Mouse (Mus musculus) testis, adult 2 months (tissue): Measurements from ENCODE around the gene Myh4. TPM values are rescaled to one million over a fixed set of nuclear protein-coding genes. Genes with fewer than 3 reads are reported as not detected.

Source experiments
- H3K27ac ChIP-seq: fragments of 200-500 bp; 2 replicates; pipeline ENCODE4 v1.5.1; 2012; ENCODE audit warnings: low read depth, low read length; ENCODE audit not compliant: control insufficient read depth, insufficient read depth
- H3K27me3 ChIP-seq: fragments of 200-500 bp; 2 replicates; pipeline ENCODE4 v1.6.1; 2012; ENCODE audit warnings: mild to moderate bottlenecking, low read length, moderate library complexity; ENCODE audit not compliant: control insufficient read depth, insufficient read depth
- H3K36me3 ChIP-seq: fragments of 200-500 bp; 2 replicates; pipeline ENCODE4 v1.6.1; 2012; ENCODE audit warnings: mild to moderate bottlenecking, low read length; ENCODE audit not compliant: control insufficient read depth, insufficient read depth
- H3K4me1 ChIP-seq: fragments of 200-500 bp; 2 replicates; pipeline ENCODE4 v1.6.1; 2012; ENCODE audit warnings: low read length; ENCODE audit not compliant: control insufficient read depth, insufficient read depth
- H3K4me3 ChIP-seq: fragments of 200-500 bp; 2 replicates; pipeline ENCODE4 v1.5.1; 2012; ENCODE audit warnings: low read depth, mild to moderate bottlenecking, low read length, moderate library complexity, mixed read lengths; ENCODE audit not compliant: control insufficient read depth
- CTCF ChIP-seq: fragments of 200-500 bp; IDR thresholded peaks from 2 replicates; pipeline ENCODE4 v1.5.1; 2012; ENCODE audit warnings: low read depth, mild to moderate bottlenecking, inconsistent platforms, low read length, moderate library complexity; ENCODE audit not compliant: control insufficient read depth, insufficient read depth, insufficient replicate concordance
- POLR2A ChIP-seq: fragments of 200-500 bp; IDR thresholded peaks from 2 replicates; pipeline ENCODE4 v1.6.1; 2012; ENCODE audit warnings: low read depth, mild to moderate bottlenecking, inconsistent platforms, low read length, moderate library complexity; ENCODE audit not compliant: control insufficient read depth
- polyA plus RNA-seq: library from polyadenylated mRNA; depleted of rRNA; stranded (reverse); fragments of >200 nt; gene quantifications from 2 replicates; pipeline ENCODE4 v1.2.3, GENCODE M21; 2012

Gene Myh4
- polyA plus RNA-seq, 1 experiment: 0.02 TPM

DNA sequence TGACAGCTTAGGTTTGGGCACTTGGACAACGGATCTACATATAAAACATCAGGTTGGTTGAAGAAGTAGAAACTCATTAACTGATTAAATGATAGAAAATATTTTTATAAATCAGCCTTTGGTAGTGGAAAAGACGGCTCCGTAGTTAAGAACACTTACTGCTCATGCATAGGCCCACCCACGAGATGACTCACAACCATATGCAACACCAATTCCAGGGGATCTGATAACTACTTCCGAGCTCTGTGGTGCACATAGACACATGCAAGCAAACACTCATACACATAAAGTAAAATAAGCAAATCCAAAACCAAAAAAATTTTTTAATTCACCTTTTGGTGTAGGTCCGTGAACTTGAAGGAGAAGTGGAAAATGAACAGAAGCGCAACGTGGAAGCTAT, 16.0 kb upstream of the Myh4 start:
- H3K36me3 ChIP-seq: no peaks in the 10 kb centered on the region
- no peaks in the 10 kb centered on the region for H3K27me3 ChIP-seq
- no peaks in the 10 kb centered on the region for H3K4me1 ChIP-seq
- TF ChIP-seq CTCF: no peak
- no peak for TF ChIP-seq POLR2A
- H3K27ac ChIP-seq: no peak overlapping the region
- H3K4me3 ChIP-seq: no peak overlapping the region

DNA sequence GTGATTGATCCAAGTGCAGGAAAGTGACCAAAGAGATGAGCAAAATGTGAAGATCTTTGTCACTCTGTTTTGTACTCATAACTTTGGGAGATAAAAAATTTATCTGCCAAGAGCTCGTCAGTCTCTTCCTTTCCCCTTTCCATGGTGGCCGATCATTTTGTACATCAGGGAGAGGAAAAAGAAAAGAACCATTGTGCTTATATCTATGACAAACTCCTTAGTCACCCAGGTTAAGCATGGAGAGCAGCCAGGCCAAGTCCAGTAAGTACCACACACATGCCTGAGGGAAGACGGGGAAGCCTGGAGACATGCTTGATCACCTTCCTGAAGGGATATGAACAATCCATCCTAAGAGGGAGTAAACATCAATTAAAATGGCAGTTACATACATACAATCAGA, 13.4 kb upstream of the Myh4 start:
- TF ChIP-seq CTCF (no peak), POLR2A (no peak)
- H3K4me3 ChIP-seq: no peak overlapping the region
- H3K4me1 ChIP-seq: no peaks in the 10 kb centered on the region
- no peak overlapping the region for H3K27ac ChIP-seq
- no peaks in the 10 kb centered on the region for H3K36me3 ChIP-seq
- H3K27me3 ChIP-seq: no peaks in the 10 kb centered on the region

DNA sequence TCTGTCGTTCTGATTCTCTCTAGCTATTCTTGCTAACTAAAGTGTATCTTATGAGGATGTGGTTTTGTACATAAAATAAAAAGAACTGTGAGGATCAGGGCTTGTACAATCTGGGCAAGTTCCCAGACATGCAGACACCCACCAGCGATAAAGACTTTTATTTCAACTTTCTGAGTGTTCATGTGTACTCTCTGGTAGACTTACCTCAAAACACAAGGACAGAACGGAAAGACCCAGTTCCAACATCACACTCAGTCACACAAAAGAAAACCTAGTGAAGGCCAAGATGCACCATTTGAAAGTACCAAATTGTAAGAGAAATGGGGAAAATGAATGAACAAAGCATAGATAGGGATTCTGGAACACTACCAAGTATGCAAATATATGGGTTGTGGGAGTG, 9.1 kb upstream of the Myh4 start:
- Histone ChIP-seq H3K4me3 (no peak overlapping the region), H3K27ac (no peak overlapping the region), H3K36me3 (no peaks in the 10 kb centered on the region), H3K27me3 (no peaks in the 10 kb centered on the region), H3K4me1 (no peaks in the 10 kb centered on the region)
- no peak for TF ChIP-seq CTCF
- no peak for TF ChIP-seq POLR2A

DNA sequence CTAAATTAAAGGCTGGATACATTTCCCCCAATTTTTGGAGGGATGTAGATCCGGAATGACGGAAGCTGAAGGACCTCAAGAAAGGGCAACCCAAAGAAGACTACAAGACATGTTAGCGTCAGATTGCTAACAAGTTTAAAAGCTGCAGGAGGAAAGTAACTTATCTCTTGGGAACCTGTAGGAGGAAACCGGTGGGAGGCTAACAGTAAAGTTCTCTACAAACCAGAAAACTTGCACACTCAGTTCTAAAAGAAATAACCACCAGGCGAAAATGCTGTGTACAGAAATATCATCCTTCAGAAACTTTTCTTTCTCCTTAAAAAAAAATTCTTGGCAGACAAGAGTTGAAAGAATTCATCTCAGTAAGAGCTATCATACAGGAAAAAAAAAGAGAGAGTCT, 8.7 kb upstream of the Myh4 start:
- Histone ChIP-seq H3K4me3 (no peak overlapping the region), H3K27me3 (no peaks in the 10 kb centered on the region), H3K4me1 (no peaks in the 10 kb centered on the region), H3K36me3 (no peaks in the 10 kb centered on the region), H3K27ac (no peak overlapping the region)
- TF ChIP-seq POLR2A (no peak), CTCF (no peak)

DNA sequence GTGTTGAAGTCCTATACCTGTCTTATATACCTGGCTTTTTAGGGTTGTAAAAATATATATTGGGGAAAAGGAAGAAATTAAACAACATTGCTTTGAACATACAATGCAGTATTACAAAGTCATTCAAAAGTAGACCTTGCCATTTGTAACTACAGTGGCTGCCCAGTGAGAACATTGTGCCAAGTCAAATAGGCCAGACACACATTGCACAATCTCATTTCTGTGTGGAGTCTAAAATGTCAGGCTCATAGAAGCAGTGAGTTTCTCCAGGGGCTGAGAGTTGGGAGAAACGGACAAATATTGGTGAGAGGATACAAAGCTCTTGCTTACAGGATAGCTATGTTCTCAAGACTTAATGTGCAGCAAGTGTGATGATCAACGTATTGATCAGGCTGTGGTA, 7.9 kb upstream of the Myh4 start:
- TF ChIP-seq CTCF: no peak
- no peak for TF ChIP-seq POLR2A
- no peaks in the 10 kb centered on the region for H3K27me3 ChIP-seq
- no peaks in the 10 kb centered on the region for H3K4me1 ChIP-seq
- H3K4me3 ChIP-seq: no peak overlapping the region
- no peak overlapping the region for H3K27ac ChIP-seq
- no peaks in the 10 kb centered on the region for H3K36me3 ChIP-seq

DNA sequence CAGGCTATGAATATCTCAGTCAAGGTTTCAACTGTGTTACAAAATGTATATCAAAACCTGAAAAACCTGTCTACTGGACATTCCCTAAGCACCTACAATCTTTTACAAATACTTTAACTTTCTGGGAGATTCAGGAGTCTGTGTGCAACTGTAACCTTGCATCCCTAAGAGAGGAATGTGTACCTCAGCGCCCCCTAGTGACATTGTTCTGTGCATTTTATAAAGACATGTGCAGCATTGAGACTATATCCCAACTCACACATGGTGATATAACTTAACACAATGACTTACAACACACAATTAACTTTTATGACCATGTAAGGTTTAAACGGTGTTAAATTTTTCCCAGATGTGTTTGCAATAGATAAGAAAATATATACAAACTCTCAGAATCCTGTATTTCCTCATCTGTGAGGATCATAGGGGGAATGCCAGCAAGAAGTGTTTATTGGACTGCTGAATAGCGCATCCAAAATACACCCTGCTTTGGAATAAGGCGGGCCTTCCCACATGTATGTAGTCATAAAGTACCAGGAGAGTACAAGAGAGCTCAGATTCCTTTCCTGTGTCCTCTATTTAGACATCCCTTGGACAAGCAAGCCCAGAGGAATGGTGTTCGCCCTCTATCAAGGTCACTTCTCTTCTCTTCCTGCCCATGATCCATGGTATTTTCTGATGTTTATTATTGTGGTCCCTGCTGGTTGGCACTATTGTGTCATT, 2.0 kb upstream of the Myh4 start:
- Histone ChIP-seq H3K4me1 (no peaks in the 10 kb centered on the region), H3K27me3 (no peaks in the 10 kb centered on the region), H3K27ac (no peak overlapping the region), H3K36me3 (no peaks in the 10 kb centered on the region), H3K4me3 (no peak overlapping the region)
- TF ChIP-seq POLR2A (no peak), CTCF (no peak)

DNA sequence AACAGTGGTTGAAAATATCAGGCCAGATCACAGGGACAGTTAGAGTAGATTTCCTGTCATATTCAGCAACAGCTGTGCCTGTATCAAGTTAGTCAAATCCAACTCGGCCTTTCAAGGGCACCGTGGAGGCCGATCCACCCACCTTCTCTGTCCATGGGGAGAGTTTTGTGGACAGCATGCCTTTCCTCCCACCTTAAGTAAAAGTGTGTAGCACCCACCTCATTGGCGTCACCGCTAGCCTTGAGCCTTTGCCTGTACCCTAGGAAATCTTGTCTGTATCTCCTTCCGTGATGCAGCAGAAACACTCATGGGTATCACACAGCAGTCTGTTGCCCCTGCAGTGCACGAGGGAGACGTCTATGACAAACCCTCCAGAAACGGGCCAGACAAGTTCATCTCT, 1.0 kb upstream of the Myh4 start:
- no peak overlapping the region for H3K27ac ChIP-seq
- no peak for TF ChIP-seq CTCF
- TF ChIP-seq POLR2A: no peak
- H3K4me1 ChIP-seq: no peaks in the 10 kb centered on the region
- no peaks in the 10 kb centered on the region for H3K27me3 ChIP-seq
- no peaks in the 10 kb centered on the region for H3K36me3 ChIP-seq
- no peak overlapping the region for H3K4me3 ChIP-seq
